Mouse (Mus musculus): ENCODE measurements around the gene Tapbp.

The Tapbp gene

DNA sequence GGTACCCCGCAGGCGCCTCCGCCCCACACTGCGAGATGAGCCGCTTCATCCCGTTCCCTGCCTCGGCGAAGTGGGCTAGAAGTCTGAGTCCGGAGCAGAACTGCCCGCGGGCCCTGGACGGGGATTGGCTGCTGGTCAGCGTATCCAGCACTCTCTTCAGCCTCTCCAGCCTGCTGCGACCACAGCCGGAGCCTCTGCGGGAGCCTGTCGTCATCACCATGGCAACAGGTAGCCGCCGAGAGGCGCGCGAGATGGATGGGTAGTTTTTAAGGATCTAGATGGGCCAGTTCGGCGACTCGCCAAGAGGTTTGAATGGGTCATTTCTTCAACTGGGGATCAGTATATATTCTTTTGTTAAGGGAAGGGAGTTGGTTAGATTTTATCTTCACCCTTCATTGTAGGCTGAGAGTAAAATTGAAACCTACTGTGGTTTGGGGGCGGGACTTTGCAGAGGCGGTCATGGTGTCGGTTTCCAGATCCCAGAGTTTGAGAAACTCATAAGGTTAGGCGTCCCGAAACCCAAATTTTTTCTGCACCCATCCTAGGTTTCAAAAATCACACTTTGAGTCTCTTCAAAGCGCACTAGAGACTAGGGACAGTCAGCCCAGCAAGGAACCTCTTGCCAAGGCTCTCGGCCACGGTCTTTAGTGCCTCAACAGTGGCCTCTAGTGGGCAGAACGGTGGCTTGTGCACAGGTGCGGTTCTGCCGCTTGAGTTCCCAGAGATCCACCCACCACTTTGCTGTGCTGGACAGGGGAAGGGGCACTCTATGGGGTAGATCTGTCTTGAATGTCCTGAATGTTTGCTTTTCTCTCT is 4.8 kb downstream of the Tapbp start:
- DNase-seq (ENCODE audit: low read depth, low spot score): peak; percentile 87

- no peak for DNase-seq (ENCODE audit: low read depth, low spot score)
Measured at GRCm38 (mm10) chr17:33921361-33921760, 5.7 kb downstream of the Tapbp start.

GRCm38 (mm10) chr17:33924577-33925283 is 9.0 kb downstream of the Tapbp start:
- peak; percentile 77 for DNase-seq (ENCODE audit: low read depth, low spot score)

- no peak for DNase-seq (ENCODE audit: low read depth, low spot score)
Measured at GRCm38 (mm10) chr17:33925406-33926116, 9.9 kb downstream of the Tapbp start.

DNA sequence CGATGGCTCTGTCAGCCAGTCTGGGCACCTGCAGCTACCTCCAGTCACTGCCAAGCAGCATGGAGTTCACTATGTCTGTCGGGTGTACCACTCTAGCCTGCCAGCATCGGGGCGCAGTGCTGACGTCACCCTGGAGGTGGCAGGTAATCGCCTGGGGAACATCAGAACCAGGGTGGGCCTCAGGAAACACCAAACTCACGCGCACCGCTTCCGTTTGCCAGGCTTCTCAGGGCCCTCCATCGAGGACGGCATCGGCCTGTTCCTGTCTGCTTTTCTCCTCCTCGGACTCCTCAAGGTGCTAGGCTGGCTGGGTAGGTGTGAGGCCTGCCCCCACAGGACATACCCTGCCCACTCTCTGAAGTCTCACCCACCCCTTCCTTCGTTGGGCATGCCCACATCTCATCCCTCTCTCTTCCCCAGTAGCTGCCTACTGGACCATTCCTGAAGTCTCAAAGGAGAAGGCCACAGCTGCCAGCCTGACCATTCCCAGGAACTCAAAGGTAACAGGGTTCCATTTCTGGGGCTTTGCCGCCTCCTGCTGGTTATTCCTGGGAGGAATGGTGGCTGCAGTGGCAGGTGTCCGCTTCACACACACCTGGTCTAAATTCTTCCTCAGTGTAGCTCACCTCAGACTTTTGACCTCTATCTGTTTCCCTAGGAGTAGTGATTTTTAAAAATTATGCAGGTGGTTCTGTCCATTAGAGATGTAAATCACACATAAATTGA is 10.7 kb downstream of the Tapbp start:
- no peak for DNase-seq (ENCODE audit: low read depth, low spot score)

DNA sequence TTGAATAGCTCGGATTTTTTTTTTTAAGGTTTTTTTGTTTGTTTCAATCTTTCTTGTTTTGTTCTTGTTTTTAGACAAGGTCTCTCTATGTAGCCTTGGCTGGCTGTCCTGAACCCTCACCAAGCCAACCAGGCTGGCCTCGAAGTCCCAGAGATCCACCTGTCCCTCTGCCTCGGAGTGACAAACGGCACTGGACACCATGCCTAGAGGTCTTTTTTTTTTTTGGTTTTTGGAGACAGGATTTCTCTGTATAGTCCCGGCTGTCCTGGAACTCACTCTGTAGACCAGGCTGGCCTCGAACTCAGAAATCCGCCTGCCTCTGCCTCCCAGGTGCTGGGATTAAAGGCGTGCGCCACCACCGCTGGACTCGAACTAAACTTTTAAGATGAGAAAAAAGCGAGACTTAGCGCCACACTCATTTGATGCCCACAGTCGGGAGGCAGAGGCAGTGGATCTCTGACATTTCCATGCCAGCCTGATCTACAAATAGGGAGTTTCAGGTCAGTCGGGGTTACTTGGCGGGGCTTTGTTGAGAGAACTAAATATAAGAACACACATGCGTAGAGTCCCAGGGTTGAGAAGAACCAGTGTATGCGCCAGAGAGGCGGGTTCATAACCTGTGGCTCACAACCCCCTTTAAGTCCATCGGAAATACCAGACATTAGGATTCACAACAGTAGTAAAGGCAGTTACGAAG is 12.7 kb downstream of the Tapbp start:
- no peak for DNase-seq (ENCODE audit: low read depth, low spot score)

DNA sequence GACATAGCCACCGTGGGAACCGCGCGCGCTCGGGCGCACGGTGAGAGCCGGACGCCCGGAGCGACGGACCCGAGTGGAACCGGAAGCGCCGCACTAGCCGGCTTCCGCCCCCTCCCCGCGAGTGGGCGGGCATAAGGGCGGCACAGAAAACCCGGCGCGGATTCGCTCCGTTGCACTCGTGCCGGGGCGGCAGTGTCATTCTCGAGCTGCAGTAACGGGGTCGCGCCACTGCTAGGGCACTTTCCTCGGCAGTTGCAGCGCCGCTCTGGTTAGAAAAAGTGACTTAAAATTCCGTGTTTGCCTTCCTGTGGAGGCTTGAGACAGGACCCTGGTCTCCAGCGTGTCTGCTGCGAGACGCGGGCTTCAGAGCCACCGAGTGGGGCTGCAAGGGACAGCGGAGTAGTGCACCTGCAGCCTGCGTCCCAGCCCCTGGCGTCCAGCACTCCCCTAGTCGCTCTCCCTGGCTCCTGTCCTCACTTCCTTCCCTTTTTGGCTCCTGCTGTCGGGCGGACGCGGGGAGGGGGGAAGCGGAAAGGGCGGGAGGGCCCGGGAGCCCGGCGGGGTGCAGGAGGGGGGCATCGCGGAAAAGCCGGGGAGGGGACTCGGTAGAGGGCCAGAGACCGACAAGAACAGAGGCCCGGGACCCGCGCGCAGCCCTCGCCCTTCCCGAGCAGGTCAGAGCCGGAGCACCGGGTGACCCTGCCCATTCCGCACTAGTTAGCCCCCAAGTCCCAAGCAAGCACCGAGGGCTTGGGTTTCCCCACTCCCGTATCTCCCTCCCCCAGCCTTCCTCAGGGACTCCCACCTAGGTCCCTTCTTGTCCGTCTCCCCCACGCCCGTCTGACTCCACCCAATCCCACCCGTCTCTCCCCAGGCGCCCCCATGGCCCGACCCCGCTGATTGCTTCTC is 13.9 kb downstream of the Tapbp start, which contains the start of gene Rgl2:
Rgl2 (plus strand) TSS at position 173 of the 909 bp plus-strand sequence.
- peak; percentile 94 for DNase-seq (ENCODE audit: low read depth, low spot score)

- peak; percentile 83 for DNase-seq (ENCODE audit: low read depth, low spot score)
Measured at GRCm38 (mm10) chr17:33930280-33931158, 14.8 kb downstream of the Tapbp start.

- DNase-seq (ENCODE audit: low read depth, low spot score): peak; percentile 70
Measured at GRCm38 (mm10) chr17:33931159-33931866, 15.6 kb downstream of the Tapbp start.

GRCm38 (mm10) chr17:33931947-33932346 is 16.2 kb downstream of the Tapbp start:
- DNase-seq (ENCODE audit: low read depth, low spot score): no peak

- no peak for DNase-seq (ENCODE audit: low read depth, low spot score)
Measured at GRCm38 (mm10) chr17:33932448-33932847, 16.7 kb downstream of the Tapbp start.

- no peak for DNase-seq (ENCODE audit: low read depth, low spot score)
Measured at GRCm38 (mm10) chr17:33932970-33933369, 17.3 kb downstream of the Tapbp start.

- no peak for DNase-seq (ENCODE audit: low read depth, low spot score)
Measured at GRCm38 (mm10) chr17:33935422-33936055, 19.8 kb downstream of the Tapbp start.

DNA sequence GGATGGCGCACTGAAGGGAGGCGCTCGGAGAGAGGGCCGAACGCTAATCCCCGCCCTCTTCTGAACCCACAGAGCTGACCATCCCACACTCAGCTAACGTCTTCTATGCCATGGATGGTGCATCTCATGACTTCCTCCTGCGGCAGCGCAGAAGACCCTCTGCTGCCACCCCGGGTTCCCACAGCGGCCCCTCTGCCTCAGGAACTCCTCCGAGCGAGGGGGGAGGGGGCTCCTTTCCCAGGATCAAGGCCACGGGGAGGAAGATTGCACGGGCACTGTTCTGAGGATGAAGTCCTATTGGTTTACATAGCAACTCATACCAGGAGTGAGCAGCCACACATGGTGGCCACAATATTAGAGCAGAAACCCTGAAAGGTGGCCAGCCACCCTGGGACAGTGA is 21.3 kb downstream of the Tapbp start:
- DNase-seq (ENCODE audit: low read depth, low spot score): no peak

- no peak for DNase-seq (ENCODE audit: low read depth, low spot score)
Measured at GRCm38 (mm10) chr17:33938783-33939182, 23.1 kb downstream of the Tapbp start.

- peak; percentile 93 for DNase-seq (ENCODE audit: low read depth, low spot score)
Measured at GRCm38 (mm10) chr17:33940206-33940805, 24.6 kb downstream of the Tapbp start, which contains the start of the genes Pfdn6 and Wdr46. Gene Pfdn6 (minus strand): TSS chr17:33940343. Gene Wdr46 (plus strand): TSS chr17:33940660.

GRCm38 (mm10) chr17:33940981-33941380 is 25.3 kb downstream of the Tapbp start:
- DNase-seq (ENCODE audit: low read depth, low spot score): no peak
